Mouse (Mus musculus): ENCODE measurements around the gene Hspa13. TPM values are rescaled to one million over a fixed set of nuclear protein-coding genes. Genes with fewer than 3 reads are reported as not detected.

Gene Hspa13
- polyA plus RNA-seq (2012; ENCODE audit: insufficient read depth, insufficient read length, missing spikeins) = 10.2 and 11.0 TPM in 2 replicates

DNA sequence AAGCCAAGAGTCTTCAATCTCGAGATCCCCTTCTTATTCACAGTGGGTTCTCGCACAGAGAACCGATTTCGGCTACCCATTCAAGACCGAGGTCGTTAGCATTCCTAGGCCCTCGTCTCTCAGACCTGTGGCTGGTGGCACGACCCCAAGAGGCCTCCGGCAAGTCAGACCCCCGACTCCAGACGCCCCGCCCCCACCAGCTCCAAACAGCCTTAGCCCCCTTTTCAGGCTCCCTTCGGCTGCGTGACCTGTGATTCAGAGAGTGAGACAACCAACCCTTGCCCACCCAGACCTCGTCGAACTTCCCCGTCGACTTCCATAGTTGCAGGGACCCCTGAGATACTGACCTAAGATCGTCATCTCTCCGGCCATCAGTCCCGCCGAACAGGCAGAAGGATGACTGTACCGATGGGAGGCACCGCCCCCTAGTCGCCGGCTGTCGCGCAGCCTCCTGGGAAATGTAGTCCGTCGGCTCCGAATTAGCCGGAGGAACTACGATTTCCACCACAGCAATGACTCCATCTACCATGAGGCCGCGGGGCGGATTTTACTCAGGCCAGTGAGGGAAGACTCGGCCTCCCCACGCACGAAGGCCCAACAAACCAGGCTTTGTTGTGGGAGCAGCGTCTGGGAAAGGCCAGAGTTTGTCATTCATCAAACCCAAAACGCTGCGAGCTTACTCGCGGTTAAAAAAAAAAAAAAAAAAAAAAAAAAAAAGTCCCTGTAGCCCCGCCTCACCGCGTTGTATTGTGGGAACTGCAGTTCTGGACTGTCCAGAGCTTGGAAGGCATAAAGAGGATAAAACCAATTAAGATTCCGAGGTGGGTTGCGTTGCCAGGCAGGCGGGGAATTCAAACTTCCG lies at the start of gene Hspa13:
Hspa13 (minus strand) TSS at position 717 of the 862 bp plus-strand sequence.
- Histone ChIP-seq H3K27ac (replicated peaks; ENCODE audit: low read depth, low read length) (0 out of 2 replicates have a peak within 1 kb of the TSS, but pooled peaks have one; percentile 41), H3K4me3 (ENCODE audit: insufficient read depth, low read depth, low read length) (peak within 1 kb of the TSS; percentile 97), H3K4me1 (ENCODE audit: control insufficient read depth, insufficient read depth, insufficient read length, low read length) (peaks cover 3% of the 10 kb centered on the region; the same call in 1 of the 2 replicates)

GRCm38 (mm10) chr16:75779271-75779670 lies 12.4 kb upstream of the Hspa13 start:
- no peak overlapping the region for H3K27ac ChIP-seq (replicated peaks; ENCODE audit: low read depth, low read length)
- no peaks in the 10 kb centered on the region for H3K4me1 ChIP-seq (ENCODE audit: control insufficient read depth, insufficient read depth, insufficient read length, low read length)
- H3K4me3 ChIP-seq (ENCODE audit: insufficient read depth, low read depth, low read length) = no peak overlapping the region

- H3K4me3 ChIP-seq (ENCODE audit: insufficient read depth, low read depth, low read length) = no peak overlapping the region
- no peak overlapping the region for H3K27ac ChIP-seq (replicated peaks; ENCODE audit: low read depth, low read length)
- H3K4me1 ChIP-seq (ENCODE audit: control insufficient read depth, insufficient read depth, insufficient read length, low read length) = no peaks in the 10 kb centered on the region
Observed at GRCm38 (mm10) chr16:75773222-75773621, 6.3 kb upstream of the Hspa13 start.

DNA sequence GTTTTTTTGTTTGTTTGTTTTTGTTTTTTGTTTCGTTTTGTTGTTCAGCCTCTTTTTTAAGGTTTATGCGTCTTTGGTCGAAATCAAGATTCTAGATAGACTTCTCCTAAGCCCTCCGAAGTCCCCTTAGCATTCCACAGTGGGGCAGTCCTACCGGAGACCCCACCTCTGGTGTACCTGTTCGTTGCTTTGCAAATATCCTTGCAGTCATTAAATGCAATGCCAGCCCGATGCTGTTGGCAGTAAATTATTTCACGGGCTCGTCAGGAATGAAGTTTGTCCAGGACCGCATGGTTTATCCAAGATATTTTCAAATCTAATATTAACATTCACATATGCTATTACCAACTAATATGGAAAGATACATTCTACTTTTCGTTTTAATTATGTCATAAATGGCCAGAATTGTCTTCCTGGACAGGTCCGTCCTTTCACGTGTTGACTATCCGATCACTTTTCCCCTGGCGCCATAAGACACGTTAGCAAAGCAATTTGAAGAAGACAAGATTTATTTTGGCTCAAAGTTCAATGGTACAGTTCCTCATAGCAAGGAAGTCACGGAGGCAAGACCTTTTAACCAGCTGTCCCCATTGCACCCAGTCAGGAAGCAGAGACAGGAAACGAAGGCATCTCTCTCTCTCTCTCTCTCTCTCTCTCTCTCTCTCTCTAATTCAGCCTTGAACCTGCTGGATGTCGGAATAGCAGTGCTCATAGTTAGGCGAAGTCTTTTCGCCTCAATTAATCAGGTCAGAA lies 522 bp upstream of the Hspa13 start:
- 0 out of 2 replicates have a peak overlapping the region, but pooled peaks have one; percentile 41 for H3K27ac ChIP-seq (replicated peaks; ENCODE audit: low read depth, low read length)
- peaks cover 3% of the 10 kb centered on the region; the same call in 1 of the 2 replicates for H3K4me1 ChIP-seq (ENCODE audit: control insufficient read depth, insufficient read depth, insufficient read length, low read length)
- H3K4me3 ChIP-seq (ENCODE audit: insufficient read depth, low read depth, low read length) = peak overlapping the region; percentile 79

GRCm38 (mm10) chr16:75752876-75753275 lies 14.0 kb downstream of the Hspa13 start:
- H3K4me1 ChIP-seq (ENCODE audit: control insufficient read depth, insufficient read depth, insufficient read length, low read length) = no peaks in the 10 kb centered on the region
- H3K4me3 ChIP-seq (ENCODE audit: insufficient read depth, low read depth, low read length) = no peak overlapping the region
- no peak overlapping the region for H3K27ac ChIP-seq (replicated peaks; ENCODE audit: low read depth, low read length)

- H3K4me1 ChIP-seq (ENCODE audit: control insufficient read depth, insufficient read depth, insufficient read length, low read length) = no peaks in the 10 kb centered on the region
- no peak overlapping the region for H3K27ac ChIP-seq (replicated peaks; ENCODE audit: low read depth, low read length)
- H3K4me3 ChIP-seq (ENCODE audit: insufficient read depth, low read depth, low read length) = no peak overlapping the region
Observed at GRCm38 (mm10) chr16:75750103-75750502, 16.8 kb downstream of the Hspa13 start.

- Histone ChIP-seq H3K4me1 (ENCODE audit: control insufficient read depth, insufficient read depth, insufficient read length, low read length) (no peaks in the 10 kb centered on the region), H3K4me3 (ENCODE audit: insufficient read depth, low read depth, low read length) (no peak overlapping the region), H3K27ac (replicated peaks; ENCODE audit: low read depth, low read length) (no peak overlapping the region)
Observed at GRCm38 (mm10) chr16:75748926-75749325, 18.0 kb downstream of the Hspa13 start.

- H3K27ac ChIP-seq (replicated peaks; ENCODE audit: low read depth, low read length) = no peak overlapping the region
- no peak overlapping the region for H3K4me3 ChIP-seq (ENCODE audit: insufficient read depth, low read depth, low read length)
- H3K4me1 ChIP-seq (ENCODE audit: control insufficient read depth, insufficient read depth, insufficient read length, low read length) = no peaks in the 10 kb centered on the region
Observed at GRCm38 (mm10) chr16:75744014-75744413, 22.9 kb downstream of the Hspa13 start.

GRCm38 (mm10) chr16:75717405-75718173 lies 49.3 kb downstream of the Hspa13 start:
- H3K27ac ChIP-seq (replicated peaks; ENCODE audit: low read depth, low read length) = no peak overlapping the region
- no peaks in the 10 kb centered on the region for H3K4me1 ChIP-seq (ENCODE audit: control insufficient read depth, insufficient read depth, insufficient read length, low read length)
- H3K4me3 ChIP-seq (ENCODE audit: insufficient read depth, low read depth, low read length) = no peak overlapping the region

GRCm38 (mm10) chr16:75696176-75696575 lies 70.7 kb downstream of the Hspa13 start:
- no peak overlapping the region for H3K27ac ChIP-seq (replicated peaks; ENCODE audit: low read depth, low read length)
- no peak overlapping the region for H3K4me3 ChIP-seq (ENCODE audit: insufficient read depth, low read depth, low read length)
- no peaks in the 10 kb centered on the region for H3K4me1 ChIP-seq (ENCODE audit: control insufficient read depth, insufficient read depth, insufficient read length, low read length)

Other genes with a start within 250 kb of the Hspa13 start
- gene Lipi, start 181.0 kb downstream of the Hspa13 start, polyA plus RNA-seq (2012; ENCODE audit: insufficient read depth, insufficient read length, missing spikeins) = not detected in 2 replicates
- gene Rbm11, start 174.3 kb downstream of the Hspa13 start, polyA plus RNA-seq (2012; ENCODE audit: insufficient read depth, insufficient read length, missing spikeins) = not detected in 2 replicates

Data from brown adipose tissue, adult 24 weeks (tissue).